Mouse (Mus musculus) spleen, adult 12 weeks (tissue): ENCODE results near the gene Ptk7.

Experiments used
- DNase-seq: peaks from one replicate; pipeline ENCODE4 v3.0.0; 2022; ENCODE audit warnings: low spot score

Ptk7 gene

DNA sequence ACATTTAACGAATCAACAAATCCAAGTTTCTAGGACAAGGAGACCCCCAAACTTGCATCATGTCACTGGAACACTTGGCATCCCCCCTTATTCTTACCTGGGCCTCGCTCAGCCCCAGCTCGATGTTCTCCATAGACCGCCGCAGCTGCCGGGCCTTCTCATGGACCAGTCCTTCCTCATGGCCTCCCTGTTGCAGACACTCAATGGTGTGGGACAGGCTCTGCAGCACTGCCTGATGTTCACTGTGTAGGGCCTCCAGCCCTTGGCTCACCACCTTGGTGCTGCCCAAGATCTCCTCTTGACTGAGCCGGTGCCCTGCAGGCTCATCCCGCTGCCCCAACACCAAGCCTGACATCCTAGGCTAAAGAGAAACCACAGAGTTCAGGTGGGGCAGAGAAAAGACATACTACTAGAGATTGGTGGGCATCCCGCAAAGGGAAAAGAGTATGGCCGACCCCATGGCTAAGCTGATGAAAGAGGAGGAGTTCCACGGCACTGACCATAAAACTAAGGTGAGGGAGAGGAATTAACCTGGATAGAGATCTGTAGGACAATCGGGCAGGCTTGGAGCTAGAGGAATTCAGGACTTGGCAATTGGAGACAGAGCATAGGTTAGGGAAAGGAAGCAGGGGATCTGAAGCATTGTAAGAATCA, 15.0 kb upstream of the Ptk7 start:
- no peak for DNase-seq

GRCm38 (mm10) chr17:46642060-46642459, 12.8 kb upstream of the Ptk7 start:
- DNase-seq = no peak

DNA sequence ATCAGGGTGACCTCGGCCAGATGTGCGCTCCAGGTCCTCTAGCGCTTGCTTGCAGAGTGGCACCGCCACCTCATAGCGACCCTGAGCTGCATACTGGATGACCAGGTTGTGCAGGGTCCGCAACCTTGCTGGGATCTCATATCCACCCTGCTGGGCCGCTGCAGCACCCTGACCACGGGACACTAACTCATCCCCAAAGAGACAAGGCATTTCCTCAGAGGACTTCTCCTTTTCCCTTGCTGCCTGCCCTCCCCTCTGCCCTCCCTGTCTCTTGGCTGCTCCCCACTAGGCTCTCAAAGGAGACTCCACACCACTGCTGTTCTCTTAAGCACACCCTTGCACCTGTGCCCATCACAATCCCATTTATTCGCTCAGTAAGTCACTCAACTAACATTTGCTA, 10.6 kb upstream of the Ptk7 start:
- DNase-seq = no peak

DNA sequence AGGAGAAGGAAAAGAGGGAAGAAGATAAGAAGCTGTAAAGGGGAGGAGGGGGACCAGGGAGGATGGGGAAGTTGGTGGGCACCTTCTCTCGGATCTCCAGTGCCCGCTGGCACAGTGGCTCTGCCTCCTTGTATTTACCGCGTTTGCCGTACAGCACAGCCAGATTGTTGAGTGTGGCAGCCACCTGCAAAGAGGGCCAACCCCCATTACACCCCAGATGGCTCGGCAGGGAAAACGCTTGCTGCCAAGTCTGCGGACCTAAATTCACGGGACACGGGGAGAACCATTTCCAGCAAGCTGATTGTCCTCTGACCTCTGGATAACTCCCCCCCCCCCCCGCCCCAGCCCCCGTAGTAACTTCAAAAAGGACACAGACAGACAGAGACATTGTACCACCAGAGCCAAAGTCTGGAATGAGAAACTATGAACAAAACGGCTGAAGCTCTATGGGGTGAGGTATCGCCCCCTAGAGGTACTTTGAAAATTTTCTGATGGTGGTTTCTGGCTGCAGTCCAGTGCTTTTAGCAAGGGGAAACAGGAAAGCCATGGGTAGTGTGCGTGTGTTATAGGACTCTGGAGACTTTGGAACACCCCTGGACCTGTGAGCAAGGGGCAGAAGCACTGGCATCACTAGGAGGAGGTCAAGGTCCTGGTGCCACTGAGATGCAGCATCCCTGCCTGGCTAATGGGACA, 7.7 kb upstream of the Ptk7 start:
- no peak for DNase-seq

- no peak for DNase-seq
Measured at GRCm38 (mm10) chr17:46629685-46630441, 559 bp upstream of the Ptk7 start.

DNA sequence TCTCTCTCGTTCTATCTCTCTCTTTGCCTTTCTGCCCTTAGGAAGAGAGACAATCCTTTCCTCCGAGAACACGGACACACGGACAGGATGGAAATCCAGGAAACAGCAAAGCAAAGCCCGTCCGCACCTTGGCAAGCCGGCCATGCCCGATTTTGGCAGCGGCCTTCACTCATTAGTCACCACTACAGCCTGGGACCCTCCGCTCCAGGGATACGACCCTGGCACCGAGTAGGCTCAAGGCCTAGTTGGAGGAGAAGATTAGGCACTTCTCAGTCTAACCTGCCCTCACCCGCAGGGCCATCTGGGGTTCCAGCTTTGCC, 873 bp downstream of the Ptk7 start:
- DNase-seq = no peak

DNA sequence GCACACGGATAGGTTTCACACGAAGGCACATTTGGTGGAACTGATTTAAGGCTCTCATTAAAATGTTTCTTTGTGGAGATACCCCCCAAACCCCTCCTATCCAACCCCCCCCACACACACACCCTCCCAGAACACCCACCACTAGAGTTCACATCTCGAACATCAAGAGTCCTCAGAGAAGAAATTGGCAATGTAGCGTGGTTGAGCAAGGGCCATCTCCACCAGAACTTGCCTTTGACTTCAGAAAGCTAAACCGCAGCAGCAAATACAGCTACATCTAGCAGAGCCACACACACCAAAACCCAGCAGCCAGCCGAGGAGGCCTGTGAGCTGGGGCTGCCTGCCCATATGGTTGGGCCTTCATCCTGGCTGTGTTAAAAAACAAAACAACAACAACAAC, 1.9 kb downstream of the Ptk7 start:
- no peak for DNase-seq

DNA sequence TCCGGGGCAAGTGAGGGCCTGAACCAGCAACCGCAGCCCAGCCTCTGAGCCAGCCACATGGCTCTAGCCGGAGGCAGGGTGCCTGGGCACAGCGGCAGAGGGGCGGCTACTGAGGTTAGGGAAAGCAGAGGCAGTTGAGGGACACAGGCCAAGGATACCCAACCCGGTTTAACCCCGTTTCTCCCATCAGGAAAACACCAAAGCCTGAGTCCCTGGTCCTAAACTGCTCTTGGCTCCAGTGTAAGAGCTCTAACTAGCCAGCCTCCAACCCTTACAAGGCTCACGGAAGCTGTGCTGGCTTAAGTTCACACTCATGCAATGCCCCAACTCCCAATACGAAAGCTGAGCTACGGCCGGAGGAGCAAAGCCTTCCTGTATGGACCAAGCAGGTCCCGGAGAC, 4.7 kb downstream of the Ptk7 start:
- DNase-seq = no peak

GRCm38 (mm10) chr17:46623819-46624557, 5.3 kb downstream of the Ptk7 start:
- no peak for DNase-seq

DNA sequence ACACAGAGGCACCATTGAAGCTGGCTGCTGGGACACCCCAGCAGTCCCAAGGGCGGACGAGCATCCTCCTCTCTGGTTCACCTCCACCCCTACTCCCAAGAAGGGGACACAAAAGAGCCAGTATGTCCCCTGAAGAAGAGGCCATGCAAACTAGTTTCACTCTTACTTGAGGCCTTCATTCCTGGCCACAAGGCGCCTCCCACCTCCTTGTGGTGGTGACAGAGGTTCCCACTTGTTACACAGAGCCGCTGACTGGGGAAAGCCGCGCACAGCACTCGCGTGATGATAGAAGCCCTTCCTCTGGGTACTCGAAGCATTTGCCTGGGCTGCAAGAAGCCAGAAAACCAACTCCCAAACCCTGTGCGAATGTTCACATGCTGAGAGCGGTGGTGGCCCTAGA, 7.0 kb downstream of the Ptk7 start:
- no peak for DNase-seq

GRCm38 (mm10) chr17:46621324-46621723, 8.0 kb downstream of the Ptk7 start:
- no peak for DNase-seq

DNA sequence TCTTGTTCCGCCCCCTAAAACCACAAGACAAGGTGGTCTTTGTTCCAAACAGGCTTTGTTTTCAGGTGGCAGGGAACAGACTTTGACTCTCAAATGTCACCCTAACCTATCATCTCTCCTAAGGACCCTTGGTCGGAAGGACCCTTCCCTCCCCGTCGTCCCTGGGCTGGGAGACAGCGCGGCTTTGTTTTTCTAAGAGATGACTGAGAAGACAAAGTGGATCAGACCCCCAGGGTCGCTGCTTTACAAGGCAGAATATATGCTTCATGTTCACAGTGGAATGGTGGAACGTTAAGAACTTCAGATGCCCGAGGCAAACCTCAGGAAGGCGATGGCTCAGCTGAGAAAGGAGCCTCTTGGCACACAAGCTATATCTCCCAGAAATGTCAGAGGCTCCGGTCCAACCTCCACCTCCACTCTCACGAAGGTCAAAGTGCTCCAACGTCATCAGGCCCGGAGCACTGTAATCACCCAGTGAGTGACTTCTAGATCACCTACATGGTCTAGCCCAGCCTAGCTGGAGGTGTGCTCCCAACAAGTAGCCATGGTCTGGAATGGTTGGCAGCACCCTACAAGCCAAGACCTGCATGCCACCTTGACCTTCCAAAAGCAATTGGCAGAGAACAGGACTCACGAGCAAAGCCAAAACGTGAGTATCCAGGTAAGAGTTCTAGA, 9.5 kb downstream of the Ptk7 start:
- DNase-seq = no peak

DNA sequence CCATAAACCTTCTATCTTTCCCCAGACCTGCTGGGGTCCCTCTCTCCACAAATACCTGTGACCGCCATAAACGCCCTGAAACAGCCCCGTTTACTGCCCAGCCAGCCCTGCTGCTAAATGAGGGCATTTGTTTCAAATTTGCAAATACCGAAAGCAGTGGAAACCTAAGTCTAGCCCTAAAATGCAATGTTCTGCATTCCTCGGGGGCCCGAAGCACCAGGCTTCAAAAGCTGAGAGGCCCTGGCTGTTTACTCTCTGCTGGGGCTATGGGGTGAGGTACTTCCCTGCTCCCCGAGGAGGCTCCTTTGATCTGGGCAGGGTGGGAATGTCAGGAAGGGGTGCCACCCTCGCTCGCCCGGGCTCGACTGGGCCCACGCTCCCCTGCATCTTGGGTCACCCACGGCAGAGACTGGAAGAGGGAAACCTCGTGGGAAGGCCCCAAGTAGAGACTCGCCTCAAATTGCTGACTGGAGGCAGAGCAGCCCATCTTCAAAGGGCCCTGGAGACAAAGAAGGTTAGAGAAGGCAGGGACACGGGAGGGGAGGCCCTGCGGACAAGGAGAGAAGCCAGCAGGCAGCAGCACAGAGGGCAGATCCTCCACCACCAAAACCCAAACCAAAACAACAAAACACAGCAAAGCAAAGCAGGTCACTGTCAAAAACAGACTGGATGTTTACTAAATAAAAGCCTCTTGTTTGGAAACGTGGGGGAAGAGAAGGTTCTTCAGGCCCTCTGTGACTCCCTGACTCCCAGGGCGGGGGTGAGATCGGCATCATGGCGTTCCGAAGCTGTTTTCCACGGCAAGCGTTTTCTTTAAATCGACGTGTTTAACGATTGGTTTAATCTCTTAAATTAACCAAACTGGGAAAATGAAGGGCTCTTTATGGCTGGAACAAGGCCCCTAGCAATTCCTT, 10.3 kb downstream of the Ptk7 start:
- no peak for DNase-seq

GRCm38 (mm10) chr17:46618394-46618768, 10.9 kb downstream of the Ptk7 start:
- no peak for DNase-seq

DNA sequence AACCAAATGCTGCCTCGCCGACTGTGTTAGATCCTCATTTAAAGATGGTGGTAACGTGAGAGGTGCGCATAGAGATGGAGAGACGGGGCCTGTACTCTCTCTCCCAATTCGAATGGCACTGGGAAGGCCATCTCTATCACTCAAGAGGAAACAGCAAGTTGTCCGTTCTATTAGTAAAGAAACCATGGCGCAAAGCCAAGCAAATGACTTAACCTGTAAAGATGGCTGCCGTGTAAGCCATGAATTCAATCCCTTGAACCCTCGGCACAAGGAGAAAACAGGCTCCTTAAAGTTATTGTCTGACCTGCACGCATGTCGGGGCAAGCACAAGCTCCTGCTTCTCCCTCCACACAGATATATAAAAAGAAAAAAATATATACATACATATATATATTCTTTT, 11.5 kb downstream of the Ptk7 start:
- DNase-seq = no peak

DNA sequence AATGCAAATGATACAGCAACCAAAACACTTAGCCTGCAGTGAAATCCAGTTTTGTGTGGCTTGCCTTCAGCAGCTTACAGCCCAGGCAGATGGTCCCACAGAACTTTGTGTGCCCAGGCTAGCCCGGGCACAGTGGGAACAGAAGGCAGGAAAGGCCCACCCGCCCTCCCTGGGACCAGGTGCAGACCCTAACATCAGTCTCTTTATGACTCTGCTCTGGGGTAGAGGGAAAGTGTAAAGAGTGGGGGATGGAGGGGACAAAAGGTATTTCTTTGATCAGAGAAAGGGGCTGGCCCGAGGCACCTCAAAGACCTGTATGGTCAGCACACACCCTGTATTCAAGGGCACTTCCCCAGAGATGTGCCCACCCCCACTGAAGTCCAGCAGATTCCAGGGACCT, 16.1 kb downstream of the Ptk7 start:
- no peak for DNase-seq

GRCm38 (mm10) chr17:46612820-46613219, 16.5 kb downstream of the Ptk7 start:
- no peak for DNase-seq

DNA sequence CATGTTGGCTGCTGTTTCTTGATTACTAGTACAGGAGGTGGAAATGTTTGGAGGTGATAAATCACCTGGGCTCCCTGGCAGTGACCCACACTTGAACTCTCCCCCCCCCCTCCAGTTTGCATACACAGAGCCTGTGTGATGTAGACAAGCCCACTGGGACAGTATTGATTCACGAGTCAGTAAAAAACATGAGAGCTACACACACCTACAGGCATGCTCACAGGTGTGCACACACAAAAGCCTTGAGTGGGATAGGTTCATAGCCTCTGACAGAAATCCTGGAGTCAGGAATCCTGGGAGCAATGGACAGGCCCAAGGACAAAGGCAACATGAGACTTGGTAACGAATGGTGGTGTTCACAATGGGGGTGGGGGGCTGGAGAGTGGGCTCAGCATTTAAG, 17.1 kb downstream of the Ptk7 start:
- no peak for DNase-seq

GRCm38 (mm10) chr17:46611316-46611715, 18.0 kb downstream of the Ptk7 start:
- no peak for DNase-seq

GRCm38 (mm10) chr17:46609721-46610514, 19.4 kb downstream of the Ptk7 start:
- DNase-seq = no peak
